Mouse (Mus musculus) B cell, adult 2 months (primary cell): Measurements from ENCODE around the gene Mars.
"Not testable (repeated sequence)": the region's sequence is repeated elsewhere in the genome, so short reads cannot be mapped to it uniquely, and the experiment has no call there.

ENCODE experiments used
- DNase-seq, 2 experiments: peaks; one replicate each; pipeline ENCODE4 v3.0.0; 2022

Mars gene

GRCm38 (mm10) chr10:127309167-127309566, 2.4 kb downstream of the Mars start:
- DNase-seq, result not testable (repeated sequence)

GRCm38 (mm10) chr10:127303136-127303535, 8.4 kb downstream of the Mars start:
- DNase-seq, result no peak

GRCm38 (mm10) chr10:127300361-127300760, 11.2 kb downstream of the Mars start:
- DNase-seq, result no peak

- DNase-seq, result no peak
These were observed 14.3 kb downstream of the Mars start for GRCm38 (mm10) chr10:127297015-127297871.

- DNase-seq, result no peak
These were observed 15.4 kb downstream of the Mars start for GRCm38 (mm10) chr10:127295986-127296794.

- no peak for DNase-seq
These were observed 16.6 kb downstream of the Mars start for GRCm38 (mm10) chr10:127294895-127295510.

- no peak for DNase-seq
These were observed 17.9 kb downstream of the Mars start for GRCm38 (mm10) chr10:127293590-127294113.

GRCm38 (mm10) chr10:127292987-127293538, 18.5 kb downstream of the Mars start:
- no peak for DNase-seq

- DNase-seq, result no peak
These were observed 19.5 kb downstream of the Mars start for GRCm38 (mm10) chr10:127291881-127292638.

- peak; percentile 73 to 74 for DNase-seq
These were observed 20.4 kb downstream of the Mars start for GRCm38 (mm10) chr10:127290930-127291880.

- DNase-seq, result peak; percentile 99 to 100
These were observed 21.2 kb downstream of the Mars start for GRCm38 (mm10) chr10:127290307-127290929.

GRCm38 (mm10) chr10:127289573-127290191, 21.9 kb downstream of the Mars start:
- peak; percentile 79 to 80 for DNase-seq

- DNase-seq, result peak; percentile 95
These were observed 22.6 kb downstream of the Mars start, which contains the start of gene Mbd6 for GRCm38 (mm10) chr10:127288800-127289572. Gene Mbd6 (minus strand): TSS chr10:127289018.

GRCm38 (mm10) chr10:127288328-127288799, 23.2 kb downstream of the Mars start:
- DNase-seq, result no peak

GRCm38 (mm10) chr10:127287936-127288293, 23.7 kb downstream of the Mars start:
- no peak for DNase-seq

- no peak for DNase-seq
These were observed 24.2 kb downstream of the Mars start for GRCm38 (mm10) chr10:127287271-127287935.

GRCm38 (mm10) chr10:127286730-127287129, 24.9 kb downstream of the Mars start:
- DNase-seq, result no peak

- DNase-seq, result no peak
These were observed 25.4 kb downstream of the Mars start for GRCm38 (mm10) chr10:127286194-127286593.
